Mouse (Mus musculus) hindbrain, embryonic 11.5 days (tissue): ENCODE results near the gene Bicra. TPM values are rescaled to one million over a fixed set of nuclear protein-coding genes. Genes with fewer than 3 reads are reported as not detected.

Experiments
- ATAC-seq: fragments of 200-750 bp; cut with Nextera tagmentation; 2 replicates; pipeline ENCODE4 v1.8.0; 2017; ENCODE audit warnings: mild to moderate bottlenecking, moderate TSS enrichment, moderate library complexity; ENCODE audit not compliant: low FRiP score
- DNase-seq: peaks from one replicate; pipeline ENCODE4 v3.0.0-alpha.2; 2015; ENCODE audit warnings: low spot score
- H3K27ac ChIP-seq: fragments of 300-500 bp; sonication (generic); 2 replicates; pipeline ENCODE4 v1.5.1; 2014; ENCODE audit warnings: mild to moderate bottlenecking, low read depth, low read length
- H3K27me3 ChIP-seq: fragments of 300-500 bp; sonication (generic); 2 replicates; pipeline ENCODE4 v1.6.1; 2014; ENCODE audit warnings: mild to moderate bottlenecking, low read length, moderate library complexity, mixed read lengths; ENCODE audit not compliant: control insufficient read depth, insufficient read depth
- H3K36me3 ChIP-seq: fragments of 300-500 bp; sonication (generic); 2 replicates; pipeline ENCODE4 v1.6.1; 2014; ENCODE audit warnings: mild to moderate bottlenecking, low read length, moderate library complexity, mixed read lengths; ENCODE audit not compliant: control insufficient read depth, insufficient read depth
- H3K4me1 ChIP-seq: fragments of 300-500 bp; sonication (generic); replicated peaks from 2 replicates; pipeline ENCODE4 v1.6.1; 2014; ENCODE audit warnings: low read length, mixed read lengths; ENCODE audit not compliant: control insufficient read depth, insufficient read depth
- H3K4me2 ChIP-seq: fragments of 300-500 bp; sonication (generic); replicated peaks from 2 replicates; pipeline ENCODE4 v1.6.1; 2014; ENCODE audit warnings: mild to moderate bottlenecking, low read depth, low read length
- H3K4me3 ChIP-seq: fragments of 300-500 bp; sonication (generic); 2 replicates; pipeline ENCODE4 v1.5.1; 2014; ENCODE audit warnings: low read depth, low read length
- H3K9ac ChIP-seq: fragments of 300-500 bp; sonication (generic); 2 replicates; pipeline ENCODE4 v1.6.1; 2014; ENCODE audit warnings: low read depth, low read length
- H3K9me3 ChIP-seq: fragments of 300-500 bp; sonication (generic); 2 replicates; pipeline ENCODE4 v1.6.1; 2016; ENCODE audit warnings: low read length; ENCODE audit not compliant: control insufficient read depth
- WGBS: fragments of 180-500 bp; shearing (Covaris S2); extraction: QIAGEN DNeasy Blood & Tissue Kit; methylation state at CpG from one replicate; pipeline ENCODE4 v1.1.7; 2014; 5-methylcytosine and 5-hydroxymethylcytosine counted together
- polyA plus RNA-seq: library from polyadenylated mRNA; unstranded; fragments of >200 nt; fragmentation: Nextera tagmentation; extraction: Ambion mirVana; gene quantifications from 2 replicates; pipeline ENCODE4 v1.2.1, GENCODE M21; 2014

Bicra gene
- polyA plus RNA-seq, 1 experiment from 2014 or later: 9.2 TPM

GRCm38 (mm10) chr7:16031072-16031471, 16.6 kb downstream of the Bicra start:
- DNase-seq (no peak), ATAC-seq (no peak)
- Histone ChIP-seq H3K36me3 (0 out of 2 replicates have a peak, but pooled peaks cover 3% of the 10 kb centered on the region), H3K27ac (no peak overlapping the region), H3K9ac (no peak overlapping the region), H3K4me2 (no peak overlapping the region), H3K4me1 (no peaks in the 10 kb centered on the region), H3K9me3 (no peaks in the 10 kb centered on the region), H3K27me3 (no peaks in the 10 kb centered on the region), H3K4me3 (no peak overlapping the region)
- 91% methylated on average over 4 of the region's 4 CpGs for whole genome bisulfite sequencing

DNA sequence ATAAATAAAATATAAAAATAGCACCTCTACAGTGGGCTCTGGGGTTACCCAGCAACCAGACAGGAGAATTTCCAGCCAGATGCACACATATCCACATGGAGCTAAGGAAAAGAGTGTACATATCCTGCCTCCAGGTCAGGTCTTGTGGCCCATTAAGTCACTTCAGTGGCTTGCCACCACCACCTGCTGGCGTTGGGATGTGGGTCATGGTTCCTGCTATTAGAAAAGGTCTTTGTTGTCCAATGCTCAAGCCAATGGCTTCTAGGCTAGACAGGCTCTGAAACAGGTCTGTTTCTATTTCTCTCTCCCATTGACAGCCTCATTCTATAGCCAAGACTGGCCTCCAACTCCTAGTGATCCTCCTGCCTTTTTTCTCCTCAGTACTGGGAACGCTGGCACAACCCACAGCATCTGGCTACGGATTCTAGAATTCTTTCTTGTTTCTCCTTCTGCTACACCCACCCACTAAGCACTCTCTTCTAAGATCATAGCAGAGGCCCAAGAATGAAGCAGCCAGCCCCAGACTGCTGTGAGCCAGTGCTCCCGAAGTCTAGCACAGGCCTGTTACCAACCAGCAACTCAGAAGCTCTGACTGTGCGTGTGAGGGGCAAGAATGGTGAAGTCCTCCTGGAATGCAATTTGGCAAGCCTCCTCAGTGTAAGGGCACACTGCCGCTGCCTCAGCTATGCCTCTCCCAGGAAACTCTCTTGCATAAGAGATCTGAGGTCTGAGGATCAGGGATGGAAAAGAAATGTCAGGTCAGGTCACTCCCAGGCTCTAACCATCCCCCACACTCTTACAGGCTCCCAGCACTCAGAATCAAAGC, 19.4 kb downstream of the Bicra start:
- no peak for DNase-seq
- Histone ChIP-seq H3K27me3 (no peaks in the 10 kb centered on the region), H3K4me3 (no peak overlapping the region), H3K4me2 (no peak overlapping the region), H3K27ac (no peak overlapping the region), H3K36me3 (0 out of 2 replicates have a peak, but pooled peaks cover 3% of the 10 kb centered on the region), H3K9ac (no peak overlapping the region), H3K9me3 (no peaks in the 10 kb centered on the region), H3K4me1 (no peaks in the 10 kb centered on the region)
- WGBS: 88% methylated on average over 6 of the region's 6 CpGs
- ATAC-seq: no peak

- Histone ChIP-seq H3K9ac (no peak overlapping the region), H3K27ac (no peak overlapping the region), H3K9me3 (no peaks in the 10 kb centered on the region), H3K36me3 (no peaks in the 10 kb centered on the region), H3K27me3 (no peaks in the 10 kb centered on the region), H3K4me1 (no peaks in the 10 kb centered on the region), H3K4me3 (no peak overlapping the region), H3K4me2 (no peak overlapping the region)
- DNase-seq (no peak), ATAC-seq (no peak)
- WGBS: 95% methylated on average over 8 of the region's 8 CpGs
Measured at GRCm38 (mm10) chr7:16024603-16025222, 23.0 kb downstream of the Bicra start.

- Histone ChIP-seq H3K9ac (no peak overlapping the region), H3K4me3 (no peak overlapping the region), H3K4me1 (no peaks in the 10 kb centered on the region), H3K27ac (no peak overlapping the region), H3K36me3 (no peaks in the 10 kb centered on the region), H3K27me3 (no peaks in the 10 kb centered on the region), H3K4me2 (no peak overlapping the region), H3K9me3 (no peaks in the 10 kb centered on the region)
- 89% methylated on average over 5 of the region's 5 CpGs for WGBS
- no peak for DNase-seq
- no peak for ATAC-seq
Measured at GRCm38 (mm10) chr7:16019256-16020094, 28.2 kb downstream of the Bicra start.

DNA sequence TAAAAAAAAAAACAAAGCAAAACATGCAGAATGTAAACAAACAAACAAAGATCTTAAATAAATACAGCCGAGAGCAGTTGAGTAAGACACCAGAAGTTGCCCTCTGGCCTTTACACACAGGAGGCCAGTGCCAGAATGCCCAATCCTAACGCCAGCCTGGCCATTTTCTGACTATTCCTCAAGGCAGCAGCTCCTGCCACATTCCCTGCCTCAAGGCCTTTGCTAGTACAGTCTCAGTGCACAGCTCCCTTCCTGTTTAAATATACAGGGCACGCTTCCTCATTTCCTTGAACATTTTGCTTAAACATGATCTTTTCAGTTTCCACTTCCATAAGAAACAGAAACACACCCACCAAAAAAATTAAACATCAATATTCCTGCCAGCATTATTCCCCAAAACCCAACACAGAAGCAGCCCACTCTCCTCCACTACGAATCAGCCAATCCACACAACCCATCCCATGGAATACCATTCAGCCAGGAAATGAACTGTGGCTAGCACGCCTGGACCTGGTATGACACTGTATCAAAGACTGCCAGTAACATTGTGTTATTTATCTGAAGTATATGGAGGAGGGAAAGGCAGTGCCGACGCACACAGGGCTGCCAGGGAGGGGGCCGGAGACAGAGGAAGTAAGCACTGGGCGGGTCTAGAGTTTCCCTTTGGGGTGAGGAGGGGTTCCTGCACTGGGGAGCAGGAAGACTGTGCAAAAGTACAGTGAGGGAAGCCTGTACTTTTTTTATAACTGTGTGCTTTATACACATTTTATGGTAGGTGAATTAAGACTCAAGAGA, 29.5 kb downstream of the Bicra start:
- no peaks in the 10 kb centered on the region for H3K27me3 ChIP-seq
- no peak for ATAC-seq
- no peak overlapping the region for H3K9ac ChIP-seq
- WGBS: 86% methylated on average over 9 of the region's 9 CpGs
- no peak overlapping the region for H3K27ac ChIP-seq
- H3K4me1 ChIP-seq: no peaks in the 10 kb centered on the region
- DNase-seq: no peak
- H3K4me2 ChIP-seq: no peak overlapping the region
- no peak overlapping the region for H3K4me3 ChIP-seq
- no peaks in the 10 kb centered on the region for H3K36me3 ChIP-seq
- H3K9me3 ChIP-seq: no peaks in the 10 kb centered on the region

DNA sequence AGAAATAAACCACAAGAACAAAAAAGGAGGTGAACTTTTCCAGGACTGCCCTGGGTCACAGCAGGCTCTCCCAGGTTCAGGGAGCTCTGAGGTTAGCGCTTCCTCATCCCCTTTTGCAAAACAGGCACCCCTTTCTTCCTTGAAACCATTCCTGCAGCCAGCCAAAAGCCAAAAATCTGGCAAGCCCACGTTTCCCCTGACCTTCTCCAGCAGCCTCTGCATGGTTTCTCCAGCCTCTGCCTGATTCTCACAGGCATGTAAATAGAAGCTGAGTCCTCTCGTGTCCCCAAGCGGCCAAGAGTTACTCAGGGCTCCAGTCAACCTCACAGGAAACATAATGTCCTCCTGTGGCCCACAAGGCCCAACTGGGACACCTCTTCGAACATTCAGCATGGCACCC, 32.3 kb downstream of the Bicra start:
- WGBS: 90% methylated on average over 5 of the region's 5 CpGs
- Histone ChIP-seq H3K4me3 (no peak overlapping the region), H3K4me1 (no peaks in the 10 kb centered on the region), H3K36me3 (no peaks in the 10 kb centered on the region), H3K9me3 (no peaks in the 10 kb centered on the region), H3K9ac (no peak overlapping the region), H3K27ac (no peak overlapping the region), H3K4me2 (no peak overlapping the region), H3K27me3 (no peaks in the 10 kb centered on the region)
- no peak for ATAC-seq
- no peak for DNase-seq

DNA sequence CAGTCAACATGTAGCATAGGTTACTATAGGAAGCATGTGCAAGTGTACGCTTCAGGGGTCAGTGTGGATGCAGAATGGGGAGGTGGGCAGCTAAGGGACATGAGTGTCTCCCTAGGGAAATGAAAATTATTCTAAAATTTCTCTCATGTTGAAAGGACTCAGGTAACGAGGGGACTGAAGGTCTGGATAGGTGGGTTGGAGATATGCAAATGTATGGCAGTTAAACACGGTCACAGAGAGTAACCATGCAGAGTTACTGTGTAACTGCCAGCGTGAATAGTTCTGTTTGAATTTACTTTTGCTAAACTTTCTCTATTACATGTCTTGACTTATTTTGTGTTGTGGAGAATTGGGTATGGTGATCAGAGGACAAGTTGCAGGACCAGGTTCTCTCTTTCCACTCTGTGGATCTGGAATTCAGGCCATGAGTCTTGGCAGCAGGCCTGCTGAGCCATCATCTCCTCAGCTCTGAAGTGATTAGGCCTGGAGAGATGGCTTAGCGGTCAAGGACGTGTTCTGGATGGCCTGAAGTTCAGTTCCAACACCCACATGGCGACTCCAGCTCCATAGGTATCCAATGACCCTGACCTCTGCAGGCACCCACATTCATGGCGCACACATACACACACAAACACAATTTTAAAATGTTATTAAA, 33.1 kb downstream of the Bicra start:
- DNase-seq: no peak
- Histone ChIP-seq H3K27ac (no peak overlapping the region), H3K9ac (no peak overlapping the region), H3K4me2 (no peak overlapping the region), H3K4me1 (no peaks in the 10 kb centered on the region), H3K27me3 (no peaks in the 10 kb centered on the region), H3K36me3 (no peaks in the 10 kb centered on the region), H3K4me3 (no peak overlapping the region), H3K9me3 (no peaks in the 10 kb centered on the region)
- WGBS: 92% methylated on average over 8 of the region's 8 CpGs
- no peak for ATAC-seq
